Mouse (Mus musculus) liver, postnatal 0 days (tissue): ENCODE results near the gene Vsig8. TPM values are rescaled to one million over a fixed set of nuclear protein-coding genes. Genes with fewer than 3 reads are reported as not detected.

Experiments
- ATAC-seq: fragments of 200-750 bp; cut with Nextera tagmentation; 2 replicates; pipeline ENCODE4 v1.8.0; 2017; ENCODE audit warnings: mild to moderate bottlenecking, moderate library complexity
- DNase-seq: peaks from one replicate; pipeline ENCODE4 v3.0.0-alpha.2; 2016
- H3K27ac ChIP-seq: fragments of 300-500 bp; sonication (generic); 2 replicates; pipeline ENCODE4 v1.5.1; 2014; ENCODE audit warnings: antibody characterized with exemption, moderate library complexity, mild to moderate bottlenecking, low read depth
- H3K27me3 ChIP-seq: fragments of 300-500 bp; sonication (generic); 2 replicates; pipeline ENCODE4 v1.6.1; 2014; ENCODE audit warnings: low read length, control low read depth, mixed read lengths; ENCODE audit not compliant: insufficient read depth
- H3K36me3 ChIP-seq: fragments of 300-500 bp; sonication (generic); replicated peaks from 2 replicates; pipeline ENCODE4 v1.6.1; 2014; ENCODE audit warnings: mild to moderate bottlenecking, control low read depth, low read length, moderate library complexity, mixed read lengths; ENCODE audit not compliant: insufficient read depth
- H3K4me1 ChIP-seq: fragments of 300-500 bp; sonication (generic); 2 replicates; pipeline ENCODE4 v1.6.1; 2014; ENCODE audit warnings: antibody characterized with exemption, mild to moderate bottlenecking, control low read depth; ENCODE audit not compliant: insufficient read depth
- H3K4me2 ChIP-seq: fragments of 300-500 bp; sonication (generic); 2 replicates; pipeline ENCODE4 v1.6.1; 2014; ENCODE audit warnings: low read depth, mild to moderate bottlenecking, low read length, moderate library complexity, mixed read lengths
- H3K4me3 ChIP-seq: fragments of 300-500 bp; sonication (generic); 2 replicates; pipeline ENCODE4 v1.5.1; 2014; ENCODE audit warnings: low read depth, low read length
- H3K9ac ChIP-seq: fragments of 300-500 bp; sonication (generic); replicated peaks from 2 replicates; pipeline ENCODE4 v1.6.1; 2014; ENCODE audit warnings: mild to moderate bottlenecking, moderate library complexity
- H3K9me3 ChIP-seq: fragments of 300-500 bp; sonication (generic); 2 replicates; pipeline ENCODE4 v1.6.1; 2016; ENCODE audit warnings: mild to moderate bottlenecking, control low read depth, low read length, mixed read lengths
- CTCF ChIP-seq: sonication (generic); IDR thresholded peaks from 2 replicates; pipeline ENCODE4 v1.5.1; 2016; ENCODE audit warnings: antibody characterized with exemption, low read depth
- EP300 ChIP-seq: IDR thresholded peaks from 2 replicates; pipeline ENCODE4 v1.6.1; 2016; ENCODE audit warnings: antibody characterized with exemption, low read depth, mild to moderate bottlenecking
- WGBS: fragments of 180-500 bp; shearing (Covaris S2); extraction: QIAGEN DNeasy Blood & Tissue Kit; methylation state at CpG from one replicate; pipeline ENCODE4 v1.1.7; 2014; ENCODE audit not compliant: insufficient replicate concordance; 5-methylcytosine and 5-hydroxymethylcytosine counted together
- polyA plus RNA-seq: library from polyadenylated mRNA; unstranded; fragments of >200 nt; fragmentation: Nextera tagmentation; extraction: Ambion mirVana; gene quantifications from 2 replicates; pipeline ENCODE4 v1.2.1, GENCODE M21; 2015

The Vsig8 gene
- polyA plus RNA-seq, 1 experiment from 2014 or later, result not detected

- ATAC-seq (peak; percentile 86), DNase-seq (peak; percentile 78)
- Histone ChIP-seq H3K27me3 (no peaks in the 10 kb centered on the region), H3K27ac (peak overlapping the region; percentile 90), H3K4me1 (peaks cover 40% of the 10 kb centered on the region), H3K4me3 (peak overlapping the region; percentile 13; the same call in 1 of the 2 replicates), H3K9me3 (no peaks in the 10 kb centered on the region), H3K4me2 (peak overlapping the region; percentile 36), H3K36me3 (peaks cover 22% of the 10 kb centered on the region), H3K9ac (no peak overlapping the region)
- TF ChIP-seq EP300, result 0 out of 2 replicates have a peak, but pooled peaks have one; percentile 30
- TF ChIP-seq CTCF, result no peak
- WGBS, result 41% methylated on average over 13 of the region's 13 CpGs
These were observed 45.2 kb upstream of the Vsig8 start for GRCm38 (mm10) chr1:172510421-172510972.

GRCm38 (mm10) chr1:172512962-172513361, 42.8 kb upstream of the Vsig8 start:
- Histone ChIP-seq H3K9ac (0 out of 2 replicates have a peak overlapping the region, but pooled peaks have one; percentile 0), H3K4me1 (peaks cover 38% of the 10 kb centered on the region), H3K4me3 (peak overlapping the region; percentile 13; the same call in 1 of the 2 replicates), H3K27ac (peak overlapping the region; percentile 77), H3K4me2 (peak overlapping the region; percentile 57), H3K36me3 (peaks cover 1% of the 10 kb centered on the region; the same call in 1 of the 2 replicates), H3K27me3 (no peaks in the 10 kb centered on the region), H3K9me3 (peaks cover 7% of the 10 kb centered on the region; the same call in 1 of the 2 replicates)
- DNase-seq, result peak; percentile 76
- peak; percentile 6; the same call in 1 of the 2 replicates for ATAC-seq
- WGBS, result 11% methylated on average over 13 of the region's 13 CpGs
- TF ChIP-seq CTCF (peak; percentile 60), EP300 (peak; percentile 41; the same call in 1 of the 2 replicates)

- ATAC-seq (peak; percentile 11), DNase-seq (peak; percentile 75)
- Histone ChIP-seq H3K27ac (peak overlapping the region; percentile 77), H3K4me3 (peak overlapping the region; percentile 13), H3K27me3 (no peaks in the 10 kb centered on the region), H3K9me3 (peaks cover 8% of the 10 kb centered on the region; the same call in 1 of the 2 replicates), H3K36me3 (no peaks in the 10 kb centered on the region), H3K4me1 (peaks cover 35% of the 10 kb centered on the region), H3K4me2 (peak overlapping the region; percentile 57), H3K9ac (peak overlapping the region; percentile 36; the same call in 1 of the 2 replicates)
- WGBS, result 18% methylated on average over 17 of the region's 17 CpGs
- TF ChIP-seq EP300, result no peak; the same call in 1 of the 2 replicates
- TF ChIP-seq CTCF, result no peak
These were observed 42.1 kb upstream of the Vsig8 start for GRCm38 (mm10) chr1:172513525-172514212.

- ATAC-seq (no peak), DNase-seq (no peak)
- Histone ChIP-seq H3K9ac (0 out of 2 replicates have a peak overlapping the region, but pooled peaks have one; percentile 36), H3K27ac (peak overlapping the region; percentile 77), H3K36me3 (no peaks in the 10 kb centered on the region), H3K27me3 (no peaks in the 10 kb centered on the region), H3K4me1 (peaks cover 33% of the 10 kb centered on the region), H3K4me3 (0 out of 2 replicates have a peak overlapping the region, but pooled peaks have one; percentile 13), H3K9me3 (peaks cover 8% of the 10 kb centered on the region; the same call in 1 of the 2 replicates), H3K4me2 (peak overlapping the region; percentile 57)
- TF ChIP-seq CTCF (no peak), EP300 (no peak)
- 29% methylated on average over 4 of the region's 4 CpGs for WGBS
These were observed 41.6 kb upstream of the Vsig8 start for GRCm38 (mm10) chr1:172514213-172514529.

GRCm38 (mm10) chr1:172514551-172515268, 41.0 kb upstream of the Vsig8 start:
- Histone ChIP-seq H3K27me3 (no peaks in the 10 kb centered on the region), H3K9me3 (peaks cover 8% of the 10 kb centered on the region; the same call in 1 of the 2 replicates), H3K4me3 (no peak overlapping the region), H3K27ac (peak overlapping the region; percentile 77), H3K9ac (no peak overlapping the region), H3K4me2 (peak overlapping the region; percentile 57; the same call in 1 of the 2 replicates), H3K36me3 (no peaks in the 10 kb centered on the region), H3K4me1 (peaks cover 28% of the 10 kb centered on the region)
- 47% methylated on average over 7 of the region's 7 CpGs for WGBS
- no peak for TF ChIP-seq CTCF
- TF ChIP-seq EP300, result no peak
- DNase-seq (no peak), ATAC-seq (no peak)
